Mouse (Mus musculus): ENCODE measurements around the gene Runx1.

- TF ChIP-seq CTCF (IDR thresholded peaks at IDR 0.05; ENCODE audit: control insufficient read depth, insufficient read depth, low read length) = no peak
- TF ChIP-seq POLR2A (IDR thresholded peaks at IDR 0.05; ENCODE audit: borderline replicate concordance, control insufficient read depth, low read depth, low read length) = no peak
Measured at GRCm38 (mm10) chr16:92703850-92704249, 122.1 kb downstream of the Runx1 start.
